Mouse (Mus musculus): ENCODE measurements around the gene Dpm3. TPM values are rescaled to one million over a fixed set of nuclear protein-coding genes. Genes with fewer than 3 reads are reported as not detected.

The Dpm3 gene
- polyA plus RNA-seq, 1 experiment from 2014 or later: 77.5 TPM

DNA sequence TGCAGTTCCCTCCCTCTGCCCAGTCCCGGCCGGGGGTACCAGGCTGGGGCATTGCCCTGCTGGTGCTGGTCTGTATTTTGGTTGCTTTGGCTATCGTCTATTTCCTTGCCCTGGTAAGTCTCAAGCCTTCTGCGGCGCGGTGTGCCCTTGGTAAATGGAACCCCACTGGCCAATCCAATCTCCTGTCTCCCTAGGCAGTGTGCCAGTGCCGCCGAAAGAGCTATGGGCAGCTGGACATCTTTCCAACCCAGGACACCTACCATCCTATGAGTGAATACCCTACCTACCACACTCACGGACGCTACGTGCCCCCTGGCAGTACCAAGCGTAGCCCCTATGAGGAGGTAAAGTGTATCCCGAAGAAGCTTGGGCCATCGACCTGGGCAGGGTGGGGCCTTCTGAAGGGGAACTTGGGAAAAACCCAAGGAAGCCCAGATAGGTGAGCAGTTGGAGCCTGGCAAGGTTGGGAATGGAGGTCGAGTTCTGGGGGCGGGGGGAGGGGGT lies 27.3 kb upstream of the Dpm3 start:
- 64% methylated on average over 16 of the region's 16 CpGs for WGBS
- no peak overlapping the region for H3K4me3 ChIP-seq
- no peak overlapping the region for H3K4me2 ChIP-seq
- H3K36me3 ChIP-seq: no peaks in the 10 kb centered on the region
- peaks cover 59% of the 10 kb centered on the region for H3K27me3 ChIP-seq (replicated peaks)
- H3K4me1 ChIP-seq: peaks cover 34% of the 10 kb centered on the region
- no peaks in the 10 kb centered on the region for H3K9me3 ChIP-seq
- H3K27ac ChIP-seq (replicated peaks): no peak overlapping the region
- ATAC-seq (ENCODE audit: extremely low read depth, insufficient number of reproducible peaks, low FRiP score, low TSS enrichment): no peak
- H3K9ac ChIP-seq: no peak overlapping the region

DNA sequence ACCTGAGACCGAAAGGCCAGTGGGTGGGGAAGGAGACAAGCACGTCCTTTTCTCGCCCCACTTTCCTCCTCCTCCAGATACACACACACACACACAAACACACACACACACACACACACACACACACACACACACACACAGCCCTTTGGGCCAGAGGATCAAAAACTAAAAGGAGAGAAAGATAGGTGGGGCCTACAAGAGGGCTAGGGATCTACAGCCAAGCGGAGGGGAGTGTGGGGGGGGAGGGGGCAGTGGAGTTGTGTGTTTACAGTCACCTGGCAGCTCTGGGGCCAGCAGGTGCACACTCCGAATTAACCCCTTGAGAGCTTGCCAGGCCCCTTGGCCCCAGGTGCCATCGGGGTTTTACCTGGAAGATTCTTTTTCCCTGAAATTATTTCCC lies 26.5 kb upstream of the Dpm3 start:
- Histone ChIP-seq H3K36me3 (no peaks in the 10 kb centered on the region), H3K9me3 (no peaks in the 10 kb centered on the region), H3K9ac (no peak overlapping the region), H3K27ac (replicated peaks) (no peak overlapping the region), H3K4me3 (no peak overlapping the region), H3K4me1 (peaks cover 27% of the 10 kb centered on the region), H3K27me3 (replicated peaks) (peaks cover 58% of the 10 kb centered on the region), H3K4me2 (no peak overlapping the region)
- no peak for ATAC-seq (ENCODE audit: extremely low read depth, insufficient number of reproducible peaks, low FRiP score, low TSS enrichment)
- WGBS: 70% methylated on average over 6 of the region's 6 CpGs

DNA sequence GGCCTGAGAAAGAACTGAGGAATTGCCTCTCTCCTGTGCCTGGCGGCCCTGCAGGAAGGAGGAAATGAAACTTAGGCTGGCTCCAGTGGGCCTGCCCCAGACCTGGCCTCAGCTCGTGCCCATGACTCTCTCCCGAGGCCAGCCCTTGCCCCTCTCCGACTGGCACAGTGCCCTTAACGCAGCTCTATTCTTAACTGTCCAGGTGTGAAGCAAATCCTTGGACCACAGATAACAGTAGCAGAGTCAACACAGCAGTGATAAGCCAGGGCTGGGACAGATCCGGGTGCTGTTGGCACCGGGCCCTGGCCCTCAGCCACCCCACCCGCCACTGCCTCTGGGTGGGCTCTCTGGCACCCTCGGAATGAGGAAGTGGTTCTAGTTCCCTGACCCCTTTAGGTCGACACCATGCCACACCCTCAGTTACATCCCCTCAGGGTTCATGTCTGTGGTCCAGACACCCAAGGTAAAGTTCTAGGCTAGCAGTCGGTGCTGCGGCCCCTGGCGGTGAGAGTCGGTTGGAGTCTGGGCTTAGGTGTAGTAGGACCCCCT lies 25.5 kb upstream of the Dpm3 start:
- 0 out of 2 replicates have a peak overlapping the region, but pooled peaks have one; percentile 39 for H3K27ac ChIP-seq (replicated peaks)
- peak overlapping the region; percentile 21; the same call in 1 of the 2 replicates for H3K9ac ChIP-seq
- no peaks in the 10 kb centered on the region for H3K36me3 ChIP-seq
- H3K27me3 ChIP-seq (replicated peaks): peaks cover 66% of the 10 kb centered on the region
- H3K4me3 ChIP-seq: no peak overlapping the region
- H3K4me1 ChIP-seq: peaks cover 20% of the 10 kb centered on the region
- peak; percentile 23; the same call in 1 of the 2 replicates for ATAC-seq (ENCODE audit: extremely low read depth, insufficient number of reproducible peaks, low FRiP score, low TSS enrichment)
- no peaks in the 10 kb centered on the region for H3K9me3 ChIP-seq
- 49% methylated on average over 14 of the region's 14 CpGs for WGBS
- H3K4me2 ChIP-seq: no peak overlapping the region

- 79% methylated on average over 10 of the region's 10 CpGs for WGBS
- H3K36me3 ChIP-seq: no peaks in the 10 kb centered on the region
- H3K4me1 ChIP-seq: peaks cover 17% of the 10 kb centered on the region
- no peak for ATAC-seq (ENCODE audit: extremely low read depth, insufficient number of reproducible peaks, low FRiP score, low TSS enrichment)
- H3K9me3 ChIP-seq: no peaks in the 10 kb centered on the region
- H3K4me2 ChIP-seq: no peak overlapping the region
- H3K9ac ChIP-seq: no peak overlapping the region
- no peak overlapping the region for H3K4me3 ChIP-seq
- peaks cover 46% of the 10 kb centered on the region for H3K27me3 ChIP-seq (replicated peaks)
- no peak overlapping the region for H3K27ac ChIP-seq (replicated peaks)
These were observed 22.6 kb upstream of the Dpm3 start for GRCm38 (mm10) chr3:89236516-89236915.

DNA sequence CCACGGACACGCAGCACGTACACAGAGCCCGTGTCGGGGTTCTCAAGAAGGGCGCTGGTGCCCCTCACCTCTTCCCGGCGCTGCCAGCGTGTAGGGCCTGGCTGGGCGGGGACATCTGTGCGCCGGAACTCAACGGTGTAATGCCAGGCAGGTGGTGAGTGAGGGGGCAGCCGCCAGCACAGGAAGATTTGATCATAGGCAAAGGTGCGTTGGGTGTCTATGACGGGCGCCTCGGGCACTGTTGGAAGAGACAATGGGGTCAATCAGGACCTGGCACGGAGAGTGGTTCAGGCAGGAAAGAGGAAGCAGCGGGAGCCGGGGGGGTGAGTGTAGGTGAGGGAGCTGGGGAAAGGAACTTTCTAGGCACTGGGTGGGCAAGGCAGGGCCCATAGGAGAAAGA lies 21.5 kb upstream of the Dpm3 start:
- Histone ChIP-seq H3K4me3 (no peak overlapping the region), H3K4me1 (peaks cover 16% of the 10 kb centered on the region), H3K27ac (replicated peaks) (no peak overlapping the region), H3K36me3 (no peaks in the 10 kb centered on the region), H3K9ac (no peak overlapping the region), H3K27me3 (replicated peaks) (peaks cover 38% of the 10 kb centered on the region), H3K9me3 (no peaks in the 10 kb centered on the region), H3K4me2 (no peak overlapping the region)
- 86% methylated on average over 21 of the region's 21 CpGs for WGBS
- no peak for ATAC-seq (ENCODE audit: extremely low read depth, insufficient number of reproducible peaks, low FRiP score, low TSS enrichment)

GRCm38 (mm10) chr3:89238494-89238893 lies 20.7 kb upstream of the Dpm3 start:
- H3K9me3 ChIP-seq: no peaks in the 10 kb centered on the region
- peaks cover 10% of the 10 kb centered on the region for H3K4me1 ChIP-seq
- H3K27me3 ChIP-seq (replicated peaks): peaks cover 45% of the 10 kb centered on the region
- ATAC-seq (ENCODE audit: extremely low read depth, insufficient number of reproducible peaks, low FRiP score, low TSS enrichment): no peak
- no peak overlapping the region for H3K27ac ChIP-seq (replicated peaks)
- H3K36me3 ChIP-seq: no peaks in the 10 kb centered on the region
- H3K4me3 ChIP-seq: no peak overlapping the region
- WGBS: 45% methylated on average over 11 of the region's 12 CpGs
- no peak overlapping the region for H3K4me2 ChIP-seq
- H3K9ac ChIP-seq: 0 out of 2 replicates have a peak overlapping the region, but pooled peaks have one; percentile 24

GRCm38 (mm10) chr3:89242331-89242895 lies 16.7 kb upstream of the Dpm3 start:
- Histone ChIP-seq H3K9ac (no peak overlapping the region), H3K9me3 (no peaks in the 10 kb centered on the region), H3K4me3 (no peak overlapping the region), H3K27me3 (replicated peaks) (peaks cover 49% of the 10 kb centered on the region), H3K4me2 (no peak overlapping the region), H3K36me3 (peaks cover 1% of the 10 kb centered on the region; the same call in 1 of the 2 replicates), H3K27ac (replicated peaks) (no peak overlapping the region), H3K4me1 (peaks cover 35% of the 10 kb centered on the region)
- WGBS: 65% methylated on average over 9 of the region's 9 CpGs
- ATAC-seq (ENCODE audit: extremely low read depth, insufficient number of reproducible peaks, low FRiP score, low TSS enrichment): no peak

DNA sequence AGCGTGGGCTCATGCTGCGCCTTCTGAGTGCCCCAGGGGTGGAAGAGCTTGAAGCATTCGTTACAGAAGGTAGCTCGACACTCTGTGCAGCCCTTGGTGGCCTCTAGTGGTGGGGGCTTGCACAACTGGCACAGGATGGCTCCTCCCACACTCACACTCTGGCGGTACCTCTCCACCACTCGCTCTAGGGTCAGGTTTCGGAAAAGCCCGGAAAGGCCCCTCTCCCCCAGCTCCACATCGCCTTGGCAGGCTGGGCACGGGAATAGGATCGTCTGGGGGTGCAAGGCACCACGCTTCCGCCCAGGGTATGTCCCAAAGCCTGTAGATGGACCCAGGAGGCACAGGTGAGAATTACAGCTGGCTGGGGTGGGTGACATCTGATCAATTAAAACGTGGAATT lies 15.5 kb upstream of the Dpm3 start:
- H3K27ac ChIP-seq (replicated peaks): no peak overlapping the region
- H3K36me3 ChIP-seq: peaks cover 13% of the 10 kb centered on the region
- H3K4me1 ChIP-seq: peaks cover 38% of the 10 kb centered on the region
- ATAC-seq (ENCODE audit: extremely low read depth, insufficient number of reproducible peaks, low FRiP score, low TSS enrichment): no peak
- peaks cover 39% of the 10 kb centered on the region for H3K27me3 ChIP-seq (replicated peaks)
- peak overlapping the region; percentile 57; the same call in 1 of the 2 replicates for H3K9ac ChIP-seq
- H3K9me3 ChIP-seq: no peaks in the 10 kb centered on the region
- H3K4me3 ChIP-seq: 0 out of 2 replicates have a peak overlapping the region, but pooled peaks have one; percentile 3
- WGBS: 13% methylated on average over 14 of the region's 14 CpGs
- peak overlapping the region; percentile 91 for H3K4me2 ChIP-seq

DNA sequence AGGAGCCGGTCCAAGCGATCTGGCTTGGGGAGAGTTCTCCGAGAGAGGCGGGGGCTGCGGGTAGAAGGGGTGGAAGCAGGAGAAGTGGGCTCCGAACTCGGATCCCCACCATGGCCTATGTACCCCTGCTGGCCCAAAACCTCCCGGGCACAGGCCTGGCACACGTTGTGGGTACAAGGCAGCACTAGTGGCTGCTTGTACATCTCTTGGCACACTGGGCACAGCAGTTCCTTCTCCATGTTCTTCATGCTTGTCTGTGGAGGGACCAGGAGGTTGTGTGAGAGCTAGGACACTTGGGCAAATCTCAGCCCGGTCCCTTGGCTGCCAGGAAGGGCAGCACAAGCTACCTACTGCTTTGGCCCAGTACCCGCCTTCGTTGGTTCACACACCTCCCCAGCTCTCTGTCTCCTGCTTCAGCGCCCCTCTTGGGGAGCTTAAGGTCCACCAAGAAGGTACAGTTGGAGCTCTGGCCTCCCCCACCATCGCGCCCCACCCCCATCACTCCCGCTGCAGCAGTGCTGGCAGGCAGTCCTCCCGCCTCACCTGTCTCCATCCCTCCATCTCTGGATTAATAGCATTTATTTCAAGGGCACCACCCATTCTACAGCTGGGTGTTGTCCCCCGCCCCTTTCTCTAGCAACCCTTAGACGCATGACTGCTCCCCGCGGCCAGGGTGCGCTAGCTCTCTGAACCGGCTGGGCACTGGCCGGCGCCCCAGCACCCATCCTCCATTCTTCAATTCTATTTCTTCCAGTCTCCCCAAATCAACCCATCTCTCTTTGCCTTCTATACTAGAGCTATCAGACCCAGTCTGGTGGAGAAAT lies 14.8 kb upstream of the Dpm3 start:
- ATAC-seq (ENCODE audit: extremely low read depth, insufficient number of reproducible peaks, low FRiP score, low TSS enrichment): no peak
- 16% methylated on average over 25 of the region's 25 CpGs for WGBS
- H3K9me3 ChIP-seq: no peaks in the 10 kb centered on the region
- H3K4me3 ChIP-seq: peak overlapping the region; percentile 78
- H3K36me3 ChIP-seq: peaks cover 21% of the 10 kb centered on the region
- H3K27me3 ChIP-seq (replicated peaks): peaks cover 32% of the 10 kb centered on the region
- peak overlapping the region; percentile 63 for H3K9ac ChIP-seq
- H3K27ac ChIP-seq (replicated peaks): no peak overlapping the region
- peaks cover 38% of the 10 kb centered on the region for H3K4me1 ChIP-seq
- H3K4me2 ChIP-seq: peak overlapping the region; percentile 91

DNA sequence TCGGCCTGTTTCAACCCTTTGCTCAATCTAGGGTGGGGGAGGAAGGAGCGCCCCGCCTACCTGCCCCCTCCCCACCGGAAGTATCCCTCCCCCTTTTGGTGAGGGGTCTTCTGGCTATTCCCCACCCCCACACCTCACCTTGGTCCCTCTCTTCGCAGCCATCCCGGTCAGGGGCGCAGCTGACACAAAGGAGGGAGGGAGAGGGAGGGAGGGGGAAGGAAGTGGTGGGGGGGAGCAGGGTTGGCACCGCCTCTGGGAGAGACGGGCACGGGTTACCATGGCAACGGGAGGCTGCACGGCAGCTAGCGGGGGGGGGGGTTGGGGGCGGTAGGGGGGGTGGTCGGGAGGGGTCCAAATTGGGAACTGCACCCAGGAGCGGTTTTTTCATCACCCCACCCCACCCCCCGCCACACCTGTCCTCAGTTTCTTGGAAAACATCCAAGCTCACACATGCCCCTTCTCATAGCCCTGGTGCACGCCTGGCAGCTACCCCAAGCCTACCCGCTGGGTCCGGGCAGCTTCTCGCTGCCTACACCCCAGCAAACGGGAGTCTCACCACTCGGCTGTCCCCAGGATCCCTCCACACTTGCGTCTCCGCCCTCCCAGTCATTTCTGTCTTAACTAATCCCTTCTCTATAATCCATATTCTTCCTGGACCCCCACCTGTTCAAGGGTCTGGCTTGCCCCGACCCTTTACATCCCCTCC lies 14.0 kb upstream of the Dpm3 start:
- no peak for ATAC-seq (ENCODE audit: extremely low read depth, insufficient number of reproducible peaks, low FRiP score, low TSS enrichment)
- 2% methylated on average over 20 of the region's 26 CpGs for WGBS
- no peak overlapping the region for H3K27ac ChIP-seq (replicated peaks)

DNA sequence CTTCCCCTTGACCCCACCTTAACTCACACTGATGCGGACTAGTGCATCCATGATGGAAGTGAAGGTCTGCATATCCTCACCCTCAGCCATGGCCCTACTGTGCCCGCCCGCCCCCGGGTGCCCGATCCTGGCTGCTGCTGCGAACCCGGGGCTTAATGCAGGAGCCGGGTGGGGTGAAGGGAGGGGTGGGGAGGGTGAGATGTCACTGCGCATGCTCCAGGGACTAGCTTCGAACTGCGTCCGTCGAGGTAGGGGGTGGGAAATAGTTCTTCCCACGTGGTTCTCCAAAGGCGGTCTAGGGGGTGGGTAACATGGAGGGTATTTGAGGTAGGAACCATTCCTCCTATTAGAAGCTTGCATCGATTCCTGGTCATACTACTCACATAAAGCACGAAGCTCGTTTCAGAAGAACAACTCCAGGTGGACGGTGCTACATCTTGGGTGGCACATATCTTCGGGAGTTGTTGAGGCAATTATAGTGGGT lies 13.4 kb upstream of the Dpm3 start, which contains the start of gene Krtcap2:
Gene Krtcap2, plus strand, starts transcription at position 279 of the 484 bp plus-strand sequence.
- Histone ChIP-seq H3K9me3 (no peaks in the 10 kb centered on the region), H3K4me1 (peaks cover 41% of the 10 kb centered on the region), H3K27me3 (replicated peaks) (peaks cover 30% of the 10 kb centered on the region), H3K4me2 (peak within 1 kb of the TSS; percentile 91), H3K9ac (peak within 1 kb of the TSS; percentile 92), H3K4me3 (peak within 1 kb of the TSS; percentile 78), H3K27ac (replicated peaks) (peak within 1 kb of the TSS; percentile 82), H3K36me3 (peaks cover 27% of the 10 kb centered on the region)
- 6% methylated on average over 20 of the region's 20 CpGs for WGBS
- ATAC-seq (ENCODE audit: extremely low read depth, insufficient number of reproducible peaks, low FRiP score, low TSS enrichment): 0 out of 2 replicates have a peak, but pooled peaks have one; percentile 9

More for the DNA sequence above, 14.0 kb upstream of the Dpm3 start:
- H3K9me3 ChIP-seq: no peaks in the 10 kb centered on the region
- H3K27me3 ChIP-seq (replicated peaks): peaks cover 30% of the 10 kb centered on the region
- H3K4me1 ChIP-seq: peaks cover 38% of the 10 kb centered on the region
- H3K4me3 ChIP-seq: peak overlapping the region; percentile 78
- peak overlapping the region; percentile 91 for H3K4me2 ChIP-seq
- peaks cover 27% of the 10 kb centered on the region for H3K36me3 ChIP-seq
- H3K9ac ChIP-seq: peak overlapping the region; percentile 63
